9 mouse cellular contexts compared by ENCODE assay signal in the genomic region with DNA sequence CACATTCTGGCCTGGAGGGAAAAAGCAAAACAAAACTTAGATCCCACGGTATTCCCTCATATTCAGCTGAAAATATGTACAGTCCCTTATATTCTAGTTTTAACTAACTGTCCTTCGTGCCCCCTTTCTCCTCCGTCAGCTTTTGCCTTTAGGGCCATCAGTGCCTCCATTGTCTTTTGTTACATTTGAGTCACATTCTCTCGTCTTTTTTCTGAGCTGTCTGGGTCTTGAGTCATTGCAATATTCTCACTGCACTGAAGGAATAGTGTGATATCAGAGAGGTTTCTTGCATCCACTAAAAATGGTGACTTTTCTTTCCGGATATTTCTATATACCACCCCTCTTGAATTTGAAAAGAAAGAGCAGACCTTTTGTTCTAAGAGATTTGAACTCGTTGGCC. TPM values are rescaled to one million over a fixed set of nuclear protein-coding genes. Genes with fewer than 3 reads are reported as not detected.
DNase-seq lines count a peak whose midpoint lies in the region; ATAC-seq and TF ChIP-seq lines count a peak whose summit lies in the region.
"Had no signal": no experiment of that assay in that cellular context is flagged by ENCODE, and none has a peak within 500 bp of the region (broad histone marks: within the 10 kb centered on the region; RNA-seq: fewer than 3 reads in every experiment).

No protein-coding gene starts in this region.

- H3K36me3 ChIP-seq in lung, embryonic 14.5 days (ENCODE audit: insufficient read depth): no peaks in the 10 kb centered on the region
- H3K36me3 ChIP-seq in embryonic facial prominence, embryonic 14.5 days (ENCODE audit: control insufficient read depth, insufficient read depth, low read length): no peaks in the 10 kb centered on the region
- no peaks in the 10 kb centered on the region for H3K36me3 ChIP-seq in stomach, embryonic 14.5 days (ENCODE audit: control insufficient read depth, insufficient read depth, low read length)

- intact Hi-C loops in left cerebral cortex, postnatal 25 days (cut with DNase I): loop anchor here (2.0 kb wide), 1 partner anchor 193 kb away; the partner anchor contains the start of genes Glud1 and Shld2

- 55% methylated on average over 6 of the region's 6 CpGs for WGBS in lung, embryonic 14.5 days
- 40% methylated on average over 6 of the region's 6 CpGs for WGBS in embryonic facial prominence, embryonic 14.5 days
- WGBS in stomach, embryonic 14.5 days: 52% methylated on average over 6 of the region's 6 CpGs

- H3K4me3 ChIP-seq in lung, embryonic 14.5 days (ENCODE audit: low read depth, low read length): peak overlapping the region; percentile 91; the same call in 1 of the 2 replicates
- H3K4me3 ChIP-seq in embryonic facial prominence, embryonic 14.5 days (ENCODE audit: low read depth, low read length): peak overlapping the region; percentile 98
- peak overlapping the region; percentile 96 for H3K4me3 ChIP-seq in stomach, embryonic 14.5 days (ENCODE audit: low read depth, low read length)

- H3K27me3 ChIP-seq in lung, embryonic 14.5 days (ENCODE audit: insufficient read depth, low read length): no peaks in the 10 kb centered on the region
- no peaks in the 10 kb centered on the region for H3K27me3 ChIP-seq in embryonic facial prominence, embryonic 14.5 days (replicated peaks; ENCODE audit: control insufficient read depth, insufficient read depth, low read length)
- no peaks in the 10 kb centered on the region for H3K27me3 ChIP-seq in stomach, embryonic 14.5 days (ENCODE audit: control insufficient read depth, insufficient read depth, low read length)

- H3K9ac ChIP-seq in lung, embryonic 14.5 days: peak overlapping the region; percentile 98; the same call in 1 of the 2 replicates
- peak overlapping the region; percentile 100; the same call in 1 of the 2 replicates for H3K9ac ChIP-seq in embryonic facial prominence, embryonic 14.5 days (ENCODE audit: low read depth, low read length)
- peak overlapping the region; percentile 98; the same call in 1 of the 2 replicates for H3K9ac ChIP-seq in stomach, embryonic 14.5 days (replicated peaks; ENCODE audit: low read depth, low read length)

- ATAC-seq in lung, embryonic 14.5 days (ENCODE audit: insufficient read depth): no peak
- ATAC-seq in embryonic facial prominence, embryonic 14.5 days (ENCODE audit: low read depth): no peak
- ATAC-seq in stomach, embryonic 14.5 days (ENCODE audit: insufficient number of reproducible peaks, insufficient read depth, low FRiP score, low read depth): no peak
- no peak for ATAC-seq in megakaryocyte progenitor cell, adult 5-6 weeks (replicated peaks; ENCODE audit: poor library complexity)

- TF ChIP-seq CTCF in lung, embryonic 14.5 days (IDR thresholded peaks at IDR 0.05; ENCODE audit: low read depth): no peak

- peak; percentile 33 for DNase-seq in lung, embryonic 14.5 days
- no peak for DNase-seq in lung, postnatal 25 days (ENCODE audit: low spot score)
- DNase-seq in embryonic facial prominence, embryonic 14.5 days (ENCODE audit: low spot score): no peak
- DNase-seq in induced T-regulatory cell, adult 2 months (ENCODE audit: low read depth): peak; percentile 22
- no peak for DNase-seq in left cerebral cortex, postnatal 25 days (ENCODE audit: low spot score in 2 of 2)
- no peak for DNase-seq in gastrocnemius, postnatal 25 days

- no peaks in the 10 kb centered on the region for H3K9me3 ChIP-seq in lung, embryonic 14.5 days (ENCODE audit: low read depth, low read length)
- no peaks in the 10 kb centered on the region for H3K9me3 ChIP-seq in embryonic facial prominence, embryonic 14.5 days (ENCODE audit: control insufficient read depth, low read length)
- H3K9me3 ChIP-seq in stomach, embryonic 14.5 days (ENCODE audit: control insufficient read depth, low read depth, low read length): no peaks in the 10 kb centered on the region

- peak overlapping the region; percentile 72 for H3K4me2 ChIP-seq in lung, embryonic 14.5 days
- peak overlapping the region; percentile 65 for H3K4me2 ChIP-seq in embryonic facial prominence, embryonic 14.5 days (ENCODE audit: low read depth, low read length)
- H3K4me2 ChIP-seq in stomach, embryonic 14.5 days (replicated peaks; ENCODE audit: low read depth, low read length): peak overlapping the region; percentile 58

- H3K4me1 ChIP-seq in lung, embryonic 14.5 days (ENCODE audit: insufficient read depth): peaks cover 14% of the 10 kb centered on the region; the same call in 1 of the 2 replicates
- peaks cover 25% of the 10 kb centered on the region for H3K4me1 ChIP-seq in embryonic facial prominence, embryonic 14.5 days (ENCODE audit: control insufficient read depth, insufficient read depth, low read length)
- peaks cover 25% of the 10 kb centered on the region for H3K4me1 ChIP-seq in stomach, embryonic 14.5 days (ENCODE audit: control insufficient read depth, insufficient read depth, low read length)

- H3K27ac ChIP-seq in lung, embryonic 14.5 days (ENCODE audit: low read depth): peak overlapping the region; percentile 98; the same call in 1 of the 2 replicates
- H3K27ac ChIP-seq in embryonic facial prominence, embryonic 14.5 days (replicated peaks; ENCODE audit: low read depth, low read length): peak overlapping the region; percentile 99
- peak overlapping the region; percentile 99 for H3K27ac ChIP-seq in stomach, embryonic 14.5 days (ENCODE audit: low read length)

RNA-seq across cellular contexts. Expression of gene Bmpr1a, which starts 0.6 kb away (rescaled TPM):
- 51.1 and 52.7 TPM in 2 replicates for polyA plus RNA-seq in lung, embryonic 14.5 days (2014; fragmentation: Nextera tagmentation; extraction: Ambion mirVana)
- 65.0 and 68.7 TPM in 2 replicates for polyA plus RNA-seq in embryonic facial prominence, embryonic 14.5 days (2014; fragmentation: Nextera tagmentation; extraction: Ambion mirVana)
- 62.8 and 74.7 TPM in 2 replicates for polyA plus RNA-seq in stomach, embryonic 14.5 days (2014; fragmentation: Nextera tagmentation; extraction: Ambion mirVana)
- total RNA-seq in left cerebral cortex, postnatal 25 days (2021): 10 to 100 TPM; 33.5 to 35.0 TPM
- 10 to 100 TPM; 54.4 to 56.6 TPM for total RNA-seq in gastrocnemius, postnatal 25 days (2021)
- 0.39 and 0.68 TPM in 2 replicates for total RNA-seq in megakaryocyte progenitor cell, adult 5-6 weeks (2015)
- total RNA-seq in megakaryocyte progenitor cell, adult 5-6 weeks (2017): 0.25 and 0.41 TPM in 2 replicates

RNA-seq across cellular contexts. Expression of gene 9230112D13Rik, which starts 18.8 kb away (rescaled TPM):
- not detected in 2 replicates for polyA plus RNA-seq in lung, embryonic 14.5 days (2014; fragmentation: Nextera tagmentation; extraction: Ambion mirVana)
- polyA plus RNA-seq in embryonic facial prominence, embryonic 14.5 days (2014; fragmentation: Nextera tagmentation; extraction: Ambion mirVana): not detected in 2 replicates
- polyA plus RNA-seq in stomach, embryonic 14.5 days (2014; fragmentation: Nextera tagmentation; extraction: Ambion mirVana): not detected in 2 replicates
- not detected for total RNA-seq in left cerebral cortex, postnatal 25 days (2021)
- not detected for total RNA-seq in gastrocnemius, postnatal 25 days (2021)
- not detected in 2 replicates for total RNA-seq in megakaryocyte progenitor cell, adult 5-6 weeks (2015)
- total RNA-seq in megakaryocyte progenitor cell, adult 5-6 weeks (2017): not detected in 2 replicates
- polyA plus RNA-seq: embryonic facial prominence, embryonic 11.5 days had no signal

Comparison
In these comparisons a context has a peak if more than half of its experiments do, and no peak if none do; other contexts are left out.
1. DNase-seq: peak in lung, embryonic 14.5 days (single experiment) and induced T-regulatory cell, adult 2 months (single experiment); none in lung, postnatal 25 days (single experiment), embryonic facial prominence, embryonic 14.5 days (single experiment), left cerebral cortex, postnatal 25 days (0 of 2) and gastrocnemius, postnatal 25 days (single experiment).
2. RNA of gene Bmpr1a, which starts 0.6 kb away (total RNA-seq): 54.4 to 56.6 TPM in gastrocnemius, postnatal 25 days and 33.5 to 35.0 TPM in left cerebral cortex, postnatal 25 days; 0.25 to 0.68 TPM in megakaryocyte progenitor cell, adult 5-6 weeks; every median in the first group is over 10 times any median in the second.
3. Peak in every context shown above with its lines, with median percentiles within 50 percentile points of each other: H3K27ac ChIP-seq, H3K4me2 ChIP-seq, H3K4me3 ChIP-seq and H3K9ac ChIP-seq.